9 mouse cellular contexts compared by ENCODE assay signal in genomic region chr5:75043621-75044301, GRCm38 (mm10). TPM values are rescaled to one million over a fixed set of nuclear protein-coding genes. Genes with fewer than 3 reads are reported as not detected.
A peak's percentile ranks its signal among the peaks of the same experiment; 100 is the strongest.
DNase-seq lines count a peak whose midpoint lies in the region; ATAC-seq and TF ChIP-seq lines count a peak whose summit lies in the region.
"Had no signal": no experiment of that assay in that cellular context is flagged by ENCODE, and none has a peak within 500 bp of the region (broad histone marks: within the 10 kb centered on the region; RNA-seq: fewer than 3 reads in every experiment).

No protein-coding gene starts in this region.

- no peak for TF ChIP-seq CTCF in left cerebral cortex, adult 2 months (IDR thresholded peaks at IDR 0.05)
- no peak for TF ChIP-seq CTCF in G1E (IDR thresholded peaks at IDR 0.05; ENCODE audit: low read depth, low read length)

- H3K4me3 ChIP-seq in left cerebral cortex, adult 2 months: peak overlapping the region; percentile 75
- H3K4me3 ChIP-seq in G1E (ENCODE audit: low read depth, low read length): peak overlapping the region; percentile 96
- peak overlapping the region; percentile 100 for H3K4me3 ChIP-seq in heart, embryonic 15.5 days
- peak overlapping the region; percentile 90 for H3K4me3 ChIP-seq in liver, embryonic 11.5 days (ENCODE audit: low read depth, low read length)
- peak overlapping the region; percentile 95 for H3K4me3 ChIP-seq in neural tube, embryonic 12.5 days

- peak overlapping the region; percentile 99 for H3K9ac ChIP-seq in heart, embryonic 15.5 days
- peak overlapping the region; percentile 86 for H3K9ac ChIP-seq in liver, embryonic 11.5 days (ENCODE audit: low read depth, low read length)
- peak overlapping the region; percentile 97 for H3K9ac ChIP-seq in neural tube, embryonic 12.5 days

- H3K27ac ChIP-seq in left cerebral cortex, adult 2 months: peak overlapping the region; percentile 93
- H3K27ac ChIP-seq in heart, embryonic 15.5 days: peak overlapping the region; percentile 89
- peak overlapping the region; percentile 85 for H3K27ac ChIP-seq in liver, embryonic 11.5 days (ENCODE audit: low read depth, low read length)
- peak overlapping the region; percentile 85 for H3K27ac ChIP-seq in neural tube, embryonic 12.5 days

- H3K9me3 ChIP-seq in G1E (replicated peaks): no peaks in the 10 kb centered on the region
- H3K9me3 ChIP-seq in heart, embryonic 15.5 days (replicated peaks): no peaks in the 10 kb centered on the region
- no peaks in the 10 kb centered on the region for H3K9me3 ChIP-seq in liver, embryonic 11.5 days (ENCODE audit: control insufficient read depth, low read length)
- no peaks in the 10 kb centered on the region for H3K9me3 ChIP-seq in neural tube, embryonic 12.5 days

- peak in 1 of 2 experiments; percentile 19 for DNase-seq in left cerebral cortex, adult 2 months (ENCODE audit: extremely low spot score in 1 of 2, low spot score in 2 of 2)
- no peak for DNase-seq in left cerebral cortex, postnatal 4 days
- peak; percentile 16 for DNase-seq in G1E (ENCODE audit: low spot score)
- peak; percentile 13 for DNase-seq in cerebellum, adult 9-11 months
- DNase-seq in liver, embryonic 11.5 days (ENCODE audit: low spot score): peak; percentile 73
- DNase-seq in gastrocnemius, postnatal 4 days (ENCODE audit: low spot score in 2 of 2): no peak

- no peak for ATAC-seq in G1E (ENCODE audit: extremely low read depth, insufficient number of reproducible peaks, low FRiP score, poor library complexity, severe bottlenecking)
- peak; percentile 71 for ATAC-seq in heart, embryonic 15.5 days (replicated peaks; ENCODE audit: insufficient number of reproducible peaks, insufficient read depth, low FRiP score, low read depth)
- peak; percentile 65 for ATAC-seq in liver, embryonic 11.5 days (replicated peaks; ENCODE audit: low FRiP score)
- ATAC-seq in neural tube, embryonic 12.5 days (ENCODE audit: low FRiP score, low read depth): peak; percentile 89

- peaks cover 20% of the 10 kb centered on the region for H3K4me1 ChIP-seq in G1E (ENCODE audit: insufficient read depth, low read depth, low read length)
- H3K4me1 ChIP-seq in heart, embryonic 15.5 days (replicated peaks): peaks cover 14% of the 10 kb centered on the region
- H3K4me1 ChIP-seq in liver, embryonic 11.5 days (replicated peaks; ENCODE audit: control insufficient read depth, insufficient read depth, low read length): peaks cover 2% of the 10 kb centered on the region
- H3K4me1 ChIP-seq in neural tube, embryonic 12.5 days: peaks cover 12% of the 10 kb centered on the region

- peaks cover 15% of the 10 kb centered on the region for H3K27me3 ChIP-seq in G1E (ENCODE audit: insufficient read depth, low read length)
- H3K27me3 ChIP-seq in heart, embryonic 15.5 days: no peaks in the 10 kb centered on the region
- H3K27me3 ChIP-seq in liver, embryonic 11.5 days (replicated peaks; ENCODE audit: control insufficient read depth, insufficient read depth, low read length): no peaks in the 10 kb centered on the region
- H3K27me3 ChIP-seq in neural tube, embryonic 12.5 days (replicated peaks): no peaks in the 10 kb centered on the region

- peaks cover 21% of the 10 kb centered on the region for H3K36me3 ChIP-seq in G1E (replicated peaks)
- H3K36me3 ChIP-seq in heart, embryonic 15.5 days: peaks cover 5% of the 10 kb centered on the region
- H3K36me3 ChIP-seq in liver, embryonic 11.5 days (ENCODE audit: control insufficient read depth, insufficient read depth, low read length): no peaks in the 10 kb centered on the region
- H3K36me3 ChIP-seq in neural tube, embryonic 12.5 days: peaks cover 4% of the 10 kb centered on the region; the same call in 1 of the 2 replicates

- intact Hi-C loops in left cerebral cortex, adult 2 months (cut with DNase I): loop anchor here (5.0 kb wide), 3 partner anchors 46 to 101 kb away; no protein-coding TSS in a partner anchor
- intact Hi-C loops in left cerebral cortex, postnatal 4 days (cut with DNase I): no loop called here

- peak overlapping the region; percentile 68 for H3K4me2 ChIP-seq in heart, embryonic 15.5 days
- peak overlapping the region; percentile 88 for H3K4me2 ChIP-seq in liver, embryonic 11.5 days
- H3K4me2 ChIP-seq in neural tube, embryonic 12.5 days (replicated peaks): peak overlapping the region; percentile 88

- under 1% methylated on average over 31 of the region's 36 CpGs for WGBS in heart, embryonic 15.5 days
- 1% methylated on average over 36 of the region's 36 CpGs for WGBS in liver, embryonic 11.5 days
- under 1% methylated on average over 36 of the region's 36 CpGs for WGBS in neural tube, embryonic 12.5 days

RNA-seq across cellular contexts. Expression of gene Chic2, which starts 0.8 kb away (rescaled TPM):
- 10 to 100 TPM; 18.1 to 19.9 TPM for total RNA-seq in left cerebral cortex, adult 2 months (2021)
- 10 to 100 TPM; 26.3 to 34.4 TPM for total RNA-seq in left cerebral cortex, postnatal 4 days (2021)
- 57.4 and 63.0 TPM in 2 replicates for total RNA-seq in G1E (2014; fragmentation: Nextera tagmentation)
- total RNA-seq in G1E (2017): 64.3 and 69.3 TPM in 2 replicates
- 24.6 and 32.0 TPM in 2 replicates for polyA plus RNA-seq in G1E (2012)
- 19.4 and 21.6 TPM in 2 replicates for polyA plus RNA-seq in heart, embryonic 15.5 days (2015; fragmentation: Nextera tagmentation; extraction: Ambion mirVana)
- 32.7 and 33.2 TPM in 2 replicates for polyA plus RNA-seq in liver, embryonic 11.5 days (2014; fragmentation: Nextera tagmentation; extraction: Ambion mirVana)
- 53.6 and 57.4 TPM in 2 replicates for polyA plus RNA-seq in neural tube, embryonic 12.5 days (2016; fragmentation: Nextera tagmentation; extraction: Ambion mirVana)
- 10 to 100 TPM; 29.2 to 31.2 TPM for total RNA-seq in gastrocnemius, postnatal 4 days (2021)

RNA-seq across cellular contexts. Expression of gene Gsx2, which starts 31.6 kb away (rescaled TPM):
- total RNA-seq in left cerebral cortex, adult 2 months (2021): under 1 TPM in 1 of 2 experiments, not detected in 1; 0.28 TPM
- total RNA-seq in left cerebral cortex, postnatal 4 days (2021): under 1 TPM; 0.85 to 0.98 TPM
- total RNA-seq in G1E (2014; fragmentation: Nextera tagmentation) (not detected in 2 replicates), G1E (2017) (not detected in 2 replicates)
- polyA plus RNA-seq in G1E (2012): not detected in 2 replicates
- not detected in 2 replicates for polyA plus RNA-seq in heart, embryonic 15.5 days (2015; fragmentation: Nextera tagmentation; extraction: Ambion mirVana)
- polyA plus RNA-seq in liver, embryonic 11.5 days (2014; fragmentation: Nextera tagmentation; extraction: Ambion mirVana): not detected in 2 replicates
- 9.4 and 12.2 TPM in 2 replicates for polyA plus RNA-seq in neural tube, embryonic 12.5 days (2016; fragmentation: Nextera tagmentation; extraction: Ambion mirVana)
- not detected for total RNA-seq in gastrocnemius, postnatal 4 days (2021)
- total RNA-seq: hematopoietic stem cell, adult 5-6 weeks had no signal

Comparison
In these comparisons a context has a peak if more than half of its experiments do, and no peak if none do; other contexts are left out.
1. DNase-seq: peak in G1E (single experiment), cerebellum, adult 9-11 months (single experiment) and liver, embryonic 11.5 days (single experiment); none in left cerebral cortex, postnatal 4 days (single experiment) and gastrocnemius, postnatal 4 days (0 of 2).
2. Peak in every context shown above with its lines, with median percentiles within 50 percentile points of each other: H3K27ac ChIP-seq, H3K4me3 ChIP-seq, H3K4me2 ChIP-seq and H3K9ac ChIP-seq.